Mouse (Mus musculus) heart, adult 11 months (tissue): Measurements from ENCODE around the gene Plagl2.

ENCODE experiments used
- DNase-seq: peaks from one replicate; pipeline ENCODE4 v3.0.0; 2022

The Plagl2 gene

GRCm38 (mm10) chr2:153239021-153239859 is 2.0 kb downstream of the Plagl2 start:
- no peak for DNase-seq

DNA sequence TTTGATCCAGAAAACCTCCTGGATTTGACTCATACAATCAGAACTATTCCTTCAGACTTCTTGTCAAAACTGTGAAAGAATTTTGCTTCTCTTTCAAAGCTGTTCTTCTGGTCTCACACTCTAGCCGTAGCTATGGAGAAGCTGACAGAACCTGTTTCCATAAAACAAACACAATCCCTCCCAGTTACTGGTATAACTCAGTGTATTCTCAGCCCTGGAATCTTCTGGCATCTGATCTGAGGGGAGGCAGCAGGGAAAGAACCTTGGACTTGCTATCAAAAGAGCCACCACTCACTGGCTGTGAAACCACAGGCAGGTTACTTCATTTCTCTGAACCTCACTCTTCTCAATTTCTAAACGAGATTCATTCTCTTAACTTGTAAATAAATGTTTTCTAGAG is 2.8 kb downstream of the Plagl2 start:
- no peak for DNase-seq

- DNase-seq, result no peak
These were observed 3.3 kb downstream of the Plagl2 start for GRCm38 (mm10) chr2:153237891-153238290.

DNA sequence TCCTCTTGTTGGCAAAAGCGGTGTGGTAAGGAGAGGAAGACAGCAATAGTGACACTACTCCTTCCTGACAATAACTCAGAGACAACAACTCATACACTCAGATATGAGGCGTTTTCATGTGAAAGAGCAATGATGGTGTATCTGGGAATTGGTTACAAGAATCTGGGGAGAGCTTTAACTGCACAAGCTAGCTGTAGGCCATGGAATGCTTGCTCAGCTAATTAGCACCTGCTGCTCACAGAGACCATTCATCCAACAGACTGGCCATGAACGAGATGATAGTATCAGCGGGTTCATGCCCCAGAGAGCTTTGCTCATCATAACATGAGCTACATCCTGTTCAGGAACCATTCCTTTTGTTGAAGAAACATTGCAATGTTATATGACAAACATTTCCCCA is 4.0 kb downstream of the Plagl2 start:
- no peak for DNase-seq

DNA sequence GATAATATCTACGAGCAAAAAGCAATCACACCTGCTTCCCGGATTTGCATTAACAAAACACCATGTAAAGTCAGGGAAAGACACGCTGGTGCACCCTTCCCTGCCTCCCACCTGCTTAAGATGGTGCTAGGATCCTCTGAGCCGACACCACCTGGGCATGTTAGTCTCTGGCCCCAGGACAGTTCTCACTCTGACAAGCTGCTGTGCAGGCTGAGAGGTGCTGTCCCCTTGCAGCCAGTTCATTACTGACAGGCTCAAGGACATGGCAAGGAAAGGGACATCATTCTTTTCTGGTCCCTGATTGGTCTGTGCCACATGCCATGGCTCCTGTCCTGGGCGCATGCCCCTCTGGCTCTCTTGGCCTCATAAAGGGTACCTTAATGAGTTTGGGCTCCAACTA is 12.7 kb downstream of the Plagl2 start:
- DNase-seq, result peak; percentile 92

DNA sequence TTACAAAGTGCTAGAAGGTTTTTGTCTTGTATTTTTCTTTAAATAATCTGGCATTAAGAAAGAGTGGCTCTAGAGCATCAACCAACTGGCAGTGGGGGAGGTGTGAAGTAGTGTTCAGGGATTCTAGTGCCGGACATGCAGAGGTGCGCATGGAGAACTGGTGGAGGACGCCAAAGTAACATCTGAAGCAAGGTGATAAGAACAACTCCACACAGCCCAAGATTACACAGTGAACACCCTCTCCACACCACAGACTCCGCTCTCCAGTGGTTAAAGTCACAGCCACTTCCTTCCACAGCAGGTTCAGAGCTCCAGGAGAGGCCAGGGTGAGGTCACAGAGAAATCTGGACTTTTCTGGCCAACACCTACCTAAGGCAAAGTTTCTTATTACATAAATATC is 13.3 kb downstream of the Plagl2 start:
- no peak for DNase-seq

DNA sequence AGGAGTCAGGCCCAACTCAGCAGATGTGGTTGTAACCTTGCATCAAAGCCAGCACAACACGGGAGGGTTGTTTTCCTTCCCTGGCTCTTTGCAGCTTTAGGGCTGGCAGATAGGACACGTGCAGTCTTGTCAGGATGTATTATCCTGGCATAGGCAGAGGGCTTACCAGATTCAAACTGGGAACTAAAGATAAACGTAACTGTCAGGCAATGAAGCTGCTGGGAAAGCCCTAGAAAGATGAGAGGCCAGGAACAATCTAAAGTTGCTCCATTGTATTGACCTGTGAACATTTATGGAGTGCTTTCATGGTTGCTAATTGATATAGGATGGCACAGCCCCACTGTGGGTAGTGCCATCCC is 15.7 kb downstream of the Plagl2 start:
- no peak for DNase-seq

- DNase-seq, result peak; percentile 95
These were observed 16.2 kb downstream of the Plagl2 start, which contains the start of gene Tspyl3 for GRCm38 (mm10) chr2:153224946-153225594. Gene Tspyl3, minus strand, starts transcription at chr2:153225441.

DNA sequence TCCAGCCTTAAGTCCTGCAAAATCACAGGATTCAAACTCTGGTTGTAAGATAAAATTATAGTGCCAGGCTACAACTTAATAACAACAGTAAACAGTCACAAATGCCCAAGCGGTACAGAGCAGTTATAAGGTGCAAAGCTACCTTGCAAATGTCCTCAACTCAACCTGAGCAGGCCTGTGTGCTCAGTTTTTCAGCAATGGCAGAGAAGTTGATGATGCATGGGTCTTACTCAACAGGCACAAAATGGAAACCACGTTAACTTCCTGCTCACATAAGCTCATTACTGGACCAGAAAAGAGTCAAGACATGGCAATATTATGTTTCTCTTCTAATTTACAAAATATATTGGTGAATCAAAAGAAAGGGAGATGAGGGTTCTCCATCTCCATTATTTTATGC is 18.7 kb downstream of the Plagl2 start:
- DNase-seq, result no peak

GRCm38 (mm10) chr2:153222130-153222529 is 19.1 kb downstream of the Plagl2 start:
- DNase-seq, result no peak

DNA sequence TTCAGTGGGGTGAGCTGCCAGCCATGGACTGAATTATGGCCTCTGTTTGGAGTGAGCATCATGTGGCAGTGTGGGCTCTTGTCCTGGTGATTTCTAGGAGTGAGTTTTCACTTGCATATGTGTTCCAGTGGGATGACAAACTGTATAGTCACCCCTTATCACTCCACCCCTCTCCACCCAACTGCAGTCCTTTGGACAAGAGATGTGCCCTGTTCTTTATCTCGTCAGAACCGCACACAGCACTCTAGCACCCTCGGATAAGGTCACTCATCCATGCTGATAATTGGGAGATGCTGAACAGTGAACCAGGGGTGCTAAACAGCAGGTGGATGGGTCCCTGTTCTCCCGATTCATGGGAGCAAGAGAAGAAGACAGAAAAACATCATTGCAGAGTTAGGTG is 19.6 kb downstream of the Plagl2 start:
- no peak for DNase-seq

GRCm38 (mm10) chr2:153218516-153218915 is 22.7 kb downstream of the Plagl2 start:
- DNase-seq, result no peak

DNA sequence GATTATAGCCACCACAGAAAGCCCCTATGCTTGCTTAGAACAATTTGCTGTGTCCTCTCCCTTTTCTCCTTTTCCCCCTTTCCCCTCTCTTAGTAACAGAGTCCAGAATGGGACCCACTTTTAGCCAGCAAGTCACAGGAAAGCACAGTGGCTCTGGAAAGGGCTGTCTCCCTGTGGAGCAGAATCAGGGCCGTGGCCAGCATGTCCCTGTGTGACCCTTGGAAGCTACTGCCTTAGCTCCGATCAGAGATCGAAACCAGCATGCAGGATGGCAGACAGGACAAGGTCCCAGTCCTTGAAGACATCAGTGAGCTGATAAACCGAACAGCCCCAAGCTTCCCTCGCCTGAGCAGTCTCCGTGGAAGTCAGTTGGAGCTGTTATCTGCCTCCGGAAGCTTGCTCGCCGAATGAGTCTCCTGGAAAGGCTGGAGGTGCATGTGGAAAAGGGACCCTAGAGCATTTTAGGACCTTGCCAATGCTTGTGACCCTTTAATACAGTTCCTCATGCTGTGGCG is 23.3 kb downstream of the Plagl2 start:
- DNase-seq, result peak; percentile 77

DNA sequence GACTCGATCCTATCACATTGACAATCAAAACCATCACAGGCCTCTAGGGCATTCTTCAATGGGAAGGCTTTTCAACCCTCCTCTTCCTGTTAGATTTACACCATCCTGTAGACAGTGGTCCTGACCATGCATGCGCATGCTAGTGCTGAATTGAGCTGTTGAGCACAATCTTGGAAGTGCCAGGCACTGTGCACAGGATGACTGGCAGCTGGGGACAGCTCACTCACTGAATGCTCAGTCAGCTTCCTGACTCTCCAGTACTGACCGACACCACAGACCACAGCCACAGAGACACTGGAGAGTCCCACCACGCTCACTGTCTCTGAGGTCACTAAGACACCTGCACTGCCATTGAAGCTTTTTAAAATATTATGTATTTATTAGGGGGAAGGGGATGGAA is 25.8 kb downstream of the Plagl2 start:
- DNase-seq, result peak; percentile 80

DNA sequence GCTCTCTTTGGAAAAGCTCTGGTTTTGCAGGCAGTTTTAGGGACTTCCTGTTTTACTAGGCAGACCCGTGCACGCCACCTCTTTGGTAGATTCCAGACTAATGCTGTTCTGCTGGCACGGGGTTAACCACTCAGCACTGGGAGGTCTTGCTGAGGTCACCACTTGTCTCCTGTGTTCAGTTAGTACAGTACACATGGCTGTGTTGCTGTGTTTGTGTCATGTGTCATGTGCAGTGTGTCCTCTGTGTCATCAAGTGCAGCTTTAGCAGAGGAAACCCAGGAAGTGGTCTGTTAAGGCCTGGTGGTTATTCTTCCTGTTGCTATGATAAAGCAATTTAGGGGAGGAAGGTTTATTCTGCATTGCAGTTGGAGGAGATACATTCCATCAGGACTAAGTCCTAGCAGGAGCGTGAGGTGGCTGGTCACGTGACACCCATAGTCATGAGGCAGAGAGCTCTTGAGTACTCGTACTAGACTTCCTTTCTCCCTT is 26.4 kb downstream of the Plagl2 start:
- DNase-seq, result peak; percentile 94

GRCm38 (mm10) chr2:153213351-153213750 is 27.9 kb downstream of the Plagl2 start:
- DNase-seq, result no peak

DNA sequence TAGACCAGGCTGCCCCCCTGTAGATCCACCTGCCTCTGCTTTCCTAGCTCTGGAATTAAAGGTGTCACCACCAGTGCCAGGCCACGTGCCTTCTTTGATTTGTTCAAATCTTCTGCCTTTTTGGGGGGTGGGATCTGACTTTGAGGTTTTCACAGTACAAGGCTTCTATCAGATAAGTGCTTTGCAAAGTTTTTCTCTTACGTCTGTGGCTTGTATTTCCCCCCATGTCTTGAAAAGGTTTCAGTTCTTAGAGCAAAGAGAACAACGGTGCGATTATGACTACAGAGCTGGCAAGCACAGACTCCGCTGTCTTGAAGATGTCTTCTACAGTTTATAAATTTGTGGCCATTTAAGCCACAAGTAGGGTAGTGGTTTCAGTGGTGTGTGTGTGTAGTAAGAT is 29.8 kb downstream of the Plagl2 start:
- DNase-seq, result no peak

DNA sequence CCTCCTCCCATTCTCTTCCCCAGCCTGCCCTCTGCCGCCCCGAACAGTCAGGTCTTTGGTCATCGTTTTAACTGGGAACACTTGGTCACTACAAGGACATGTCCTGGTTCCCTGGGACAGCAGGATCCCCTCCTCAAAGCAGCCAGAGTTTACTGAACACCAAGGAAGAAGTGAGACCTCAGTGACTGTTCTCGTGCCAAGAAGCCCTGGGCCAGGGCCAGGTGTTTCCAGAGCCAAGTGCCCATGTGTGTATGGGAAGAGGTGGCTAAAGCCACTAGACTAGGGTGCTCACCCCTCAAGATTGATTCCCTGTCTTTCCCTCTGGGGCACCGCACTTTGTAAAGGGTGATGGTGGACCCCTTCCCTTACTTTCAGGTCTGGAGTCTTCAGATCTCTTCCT is 31.9 kb downstream of the Plagl2 start:
- no peak for DNase-seq

- DNase-seq, result no peak
These were observed 33.1 kb downstream of the Plagl2 start for GRCm38 (mm10) chr2:153208149-153208548.

GRCm38 (mm10) chr2:153202766-153203165 is 38.5 kb downstream of the Plagl2 start:
- DNase-seq, result no peak

GRCm38 (mm10) chr2:153199114-153199513 is 42.1 kb downstream of the Plagl2 start:
- peak; percentile 92 for DNase-seq

GRCm38 (mm10) chr2:153198485-153198884 is 42.7 kb downstream of the Plagl2 start:
- DNase-seq, result peak; percentile 95

DNA sequence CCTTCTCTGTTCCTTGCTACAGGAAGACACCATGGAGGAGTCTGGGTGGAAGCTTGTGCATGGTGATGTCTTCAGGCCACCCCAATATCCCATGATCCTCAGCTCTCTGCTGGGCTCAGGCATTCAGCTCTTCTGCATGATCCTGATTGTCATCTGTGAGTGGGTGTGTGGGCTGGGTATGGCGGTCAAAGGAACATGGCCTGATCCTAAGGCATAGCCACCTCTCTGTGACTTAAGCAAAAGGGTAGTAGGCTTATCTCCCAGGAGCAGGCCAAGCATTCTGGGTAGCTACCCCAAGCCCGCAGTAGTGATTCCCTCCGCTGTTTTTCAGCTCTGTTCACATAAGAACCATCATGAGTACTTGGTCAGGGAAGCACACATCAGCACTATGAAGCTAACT is 47.0 kb downstream of the Plagl2 start:
- DNase-seq, result no peak

- DNase-seq, result no peak
These were observed 50.0 kb downstream of the Plagl2 start for GRCm38 (mm10) chr2:153191242-153191641.
